Mouse (Mus musculus) small intestine, adult 2 months (tissue): ENCODE data around the gene Ufc1. TPM values are rescaled to one million over a fixed set of nuclear protein-coding genes. Genes with fewer than 3 reads are reported as not detected.
"Not testable (repeated sequence)": the region's sequence is repeated elsewhere in the genome, so short reads cannot be mapped to it uniquely, and the experiment has no call there.

Experiments used
- H3K27ac ChIP-seq: fragments of 200-500 bp; 2 replicates; pipeline ENCODE4 v1.5.1; 2012; ENCODE audit warnings: low read depth, low read length, control low read depth, inconsistent platforms; ENCODE audit not compliant: insufficient read depth
- H3K27me3 ChIP-seq: fragments of 200-500 bp; 2 replicates; pipeline ENCODE4 v1.6.1; 2012; ENCODE audit warnings: mild to moderate bottlenecking, moderate library complexity, low read length, inconsistent platforms; ENCODE audit not compliant: control insufficient read depth, insufficient read depth
- H3K36me3 ChIP-seq: fragments of 200-500 bp; 2 replicates; pipeline ENCODE4 v1.6.1; 2012; ENCODE audit warnings: mild to moderate bottlenecking, low read length, control low read depth, inconsistent platforms; ENCODE audit not compliant: control insufficient read depth, insufficient read depth
- H3K4me1 ChIP-seq: fragments of 200-500 bp; 2 replicates; pipeline ENCODE4 v1.6.1; 2012; ENCODE audit warnings: low read length, inconsistent platforms, mixed read lengths; ENCODE audit not compliant: control insufficient read depth, insufficient read depth, insufficient read length
- H3K4me3 ChIP-seq: fragments of 200-500 bp; 2 replicates; pipeline ENCODE4 v1.5.1; 2012; ENCODE audit warnings: low read depth, mild to moderate bottlenecking, control low read depth, inconsistent platforms, low read length, moderate library complexity
- CTCF ChIP-seq: fragments of 200-500 bp; IDR thresholded peaks from 2 replicates; pipeline ENCODE4 v1.5.1; 2012; ENCODE audit warnings: low read depth, mild to moderate bottlenecking, control low read depth, inconsistent platforms, low read length, moderate library complexity, mixed read lengths; ENCODE audit not compliant: insufficient replicate concordance, insufficient read length; ENCODE audit errors: extremely low read depth
- POLR2A ChIP-seq: fragments of 200-500 bp; IDR thresholded peaks from 2 replicates; pipeline ENCODE4 v1.6.1; 2012; ENCODE audit warnings: low read depth, mild to moderate bottlenecking, control low read depth, inconsistent platforms, low read length, moderate library complexity
- WGBS: fragments of 180-500 bp; shearing (Covaris S2); methylation state at CpG from one replicate; pipeline ENCODE4 v1.1.7; 2018; 5-methylcytosine and 5-hydroxymethylcytosine counted together
- polyA plus RNA-seq: library from polyadenylated mRNA; depleted of rRNA; stranded (reverse); fragments of >200 nt; gene quantifications from 2 replicates; pipeline ENCODE4 v1.2.3, GENCODE M21; 2012

Ufc1 gene
- polyA plus RNA-seq, 1 experiment = 10.8 TPM

- peaks cover 9% of the 10 kb centered on the region; the same call in 1 of the 2 replicates for H3K4me1 ChIP-seq
- 15% methylated on average over 9 of the region's 9 CpGs for WGBS
- peak overlapping the region; percentile 92 for H3K4me3 ChIP-seq
- TF ChIP-seq CTCF (no peak), POLR2A (no peak)
- peak overlapping the region; percentile 99 for H3K27ac ChIP-seq
- no peaks in the 10 kb centered on the region for H3K27me3 ChIP-seq
- H3K36me3 ChIP-seq = no peaks in the 10 kb centered on the region
Measured at GRCm38 (mm10) chr1:171328244-171328643, 33.4 kb upstream of the Ufc1 start.

- H3K27me3 ChIP-seq, H3K27ac ChIP-seq, H3K36me3 ChIP-seq, H3K4me3 ChIP-seq: not testable (repeated sequence)
- peaks cover 13% of the 10 kb centered on the region; the same call in 1 of the 2 replicates for H3K4me1 ChIP-seq
- 65% methylated on average over 4 of the region's 4 CpGs for WGBS
Measured at GRCm38 (mm10) chr1:171326588-171326987, 31.8 kb upstream of the Ufc1 start.

- WGBS = 66% methylated on average over 2 of the region's 2 CpGs
- H3K27me3 ChIP-seq = no peaks in the 10 kb centered on the region
Measured at GRCm38 (mm10) chr1:171325571-171325970, 30.7 kb upstream of the Ufc1 start.

GRCm38 (mm10) chr1:171322012-171322411 is 27.2 kb upstream of the Ufc1 start:
- peaks cover 7% of the 10 kb centered on the region; the same call in 1 of the 2 replicates for H3K4me1 ChIP-seq
- WGBS = 67% methylated on average over 1 of the region's 1 CpGs
- no peak overlapping the region for H3K27ac ChIP-seq
- no peaks in the 10 kb centered on the region for H3K27me3 ChIP-seq
- TF ChIP-seq CTCF = no peak
- no peak for TF ChIP-seq POLR2A
- H3K36me3 ChIP-seq = no peaks in the 10 kb centered on the region
- no peak overlapping the region for H3K4me3 ChIP-seq

More at GRCm38 (mm10) chr1:171325571-171325970, 30.7 kb upstream of the Ufc1 start:
- no peak for TF ChIP-seq POLR2A
- TF ChIP-seq CTCF = no peak
- Histone ChIP-seq H3K4me3 (no peak overlapping the region), H3K4me1 (peaks cover 11% of the 10 kb centered on the region; the same call in 1 of the 2 replicates), H3K27ac (no peak overlapping the region), H3K36me3 (no peaks in the 10 kb centered on the region)

- Histone ChIP-seq H3K27ac (no peak overlapping the region), H3K36me3 (no peaks in the 10 kb centered on the region), H3K4me1 (peaks cover 7% of the 10 kb centered on the region; the same call in 1 of the 2 replicates), H3K27me3 (no peaks in the 10 kb centered on the region), H3K4me3 (no peak overlapping the region)
- no peak for TF ChIP-seq CTCF
- TF ChIP-seq POLR2A = no peak
Measured at GRCm38 (mm10) chr1:171321415-171321814, 26.6 kb upstream of the Ufc1 start.

- no peak for TF ChIP-seq CTCF
- TF ChIP-seq POLR2A = no peak
- Histone ChIP-seq H3K4me1 (peaks cover 5% of the 10 kb centered on the region; the same call in 1 of the 2 replicates), H3K27ac (no peak overlapping the region), H3K4me3 (0 out of 2 replicates have a peak overlapping the region, but pooled peaks have one; percentile 24), H3K27me3 (no peaks in the 10 kb centered on the region), H3K36me3 (no peaks in the 10 kb centered on the region)
- 42% methylated on average over 5 of the region's 5 CpGs for WGBS
Measured at GRCm38 (mm10) chr1:171320151-171320550, 25.3 kb upstream of the Ufc1 start.

- Histone ChIP-seq H3K4me3 (no peak overlapping the region), H3K36me3 (no peaks in the 10 kb centered on the region), H3K27me3 (no peaks in the 10 kb centered on the region), H3K27ac (no peak overlapping the region), H3K4me1 (peaks cover 5% of the 10 kb centered on the region; the same call in 1 of the 2 replicates)
- TF ChIP-seq CTCF (no peak), POLR2A (no peak)
- 30% methylated on average over 7 of the region's 7 CpGs for WGBS
Measured at GRCm38 (mm10) chr1:171319748-171320147, 24.9 kb upstream of the Ufc1 start.
